7 mouse cellular contexts compared by ENCODE assay signal in genomic region chr4:95105926-95106622, GRCm38 (mm10). TPM values are rescaled to one million over a fixed set of nuclear protein-coding genes. Genes with fewer than 3 reads are reported as not detected.
DNase-seq lines count a peak whose midpoint lies in the region; ATAC-seq and TF ChIP-seq lines count a peak whose summit lies in the region.

No protein-coding gene starts in this region.

- ATAC-seq in heart, embryonic 15.5 days (replicated peaks; ENCODE audit: insufficient number of reproducible peaks, insufficient read depth, low FRiP score, low read depth): peak; percentile 64; the same call in 1 of the 2 replicates
- 0 out of 2 replicates have a peak, but pooled peaks have one; percentile 21 for ATAC-seq in midbrain, embryonic 14.5 days (ENCODE audit: low FRiP score, low TSS enrichment)

- H3K4me2 ChIP-seq in heart, embryonic 15.5 days: peak overlapping the region; percentile 39
- H3K4me2 ChIP-seq in midbrain, embryonic 14.5 days (ENCODE audit: low read length): peak overlapping the region; percentile 26

- peaks cover 7% of the 10 kb centered on the region for H3K79me2 ChIP-seq in C2C12 (ENCODE audit: control insufficient read depth, insufficient read depth)

- peaks cover 30% of the 10 kb centered on the region for H3K4me1 ChIP-seq in E14TG2a.4 (replicated peaks; ENCODE audit: low read depth, low read length)
- peaks cover 39% of the 10 kb centered on the region for H3K4me1 ChIP-seq in embryonic facial prominence, embryonic 10.5 days
- peaks cover 21% of the 10 kb centered on the region for H3K4me1 ChIP-seq in heart, embryonic 15.5 days (replicated peaks)
- 0 out of 2 replicates have a peak, but pooled peaks cover 6% of the 10 kb centered on the region for H3K4me1 ChIP-seq in midbrain, embryonic 14.5 days (ENCODE audit: control insufficient read depth, insufficient read depth, low read length)

- H3K9ac ChIP-seq in heart, embryonic 15.5 days: no peak overlapping the region
- peak overlapping the region; percentile 2; the same call in 1 of the 2 replicates for H3K9ac ChIP-seq in midbrain, embryonic 14.5 days (replicated peaks; ENCODE audit: low read length)

- H3K27ac ChIP-seq in embryonic facial prominence, embryonic 10.5 days (replicated peaks): peak overlapping the region; percentile 83
- peak overlapping the region; percentile 57 for H3K27ac ChIP-seq in heart, embryonic 15.5 days
- H3K27ac ChIP-seq in midbrain, embryonic 14.5 days (replicated peaks; ENCODE audit: low read depth, low read length): no peak overlapping the region

- H3ac ChIP-seq in C2C12 (ENCODE audit: control insufficient read depth, insufficient read length, low read depth): peak overlapping the region; percentile 55

- peaks cover 16% of the 10 kb centered on the region for H3K9me3 ChIP-seq in E14TG2a.4 (ENCODE audit: low read length)
- H3K9me3 ChIP-seq in embryonic facial prominence, embryonic 10.5 days: 0 out of 2 replicates have a peak, but pooled peaks cover 8% of the 10 kb centered on the region
- no peaks in the 10 kb centered on the region for H3K9me3 ChIP-seq in heart, embryonic 15.5 days (replicated peaks)
- H3K9me3 ChIP-seq in midbrain, embryonic 14.5 days (ENCODE audit: control insufficient read depth, low read length): no peaks in the 10 kb centered on the region

- no peak for TF ChIP-seq CTCF in C2C12 (IDR thresholded peaks at IDR 0.05; ENCODE audit: control insufficient read depth, insufficient read depth, insufficient read length)
- TF ChIP-seq CTCF in E14TG2a.4 (conservative IDR thresholded peaks at IDR 0.05; ENCODE audit: low read length): no peak

- H3K79me3 ChIP-seq in C2C12 (ENCODE audit: low read depth): peaks cover 5% of the 10 kb centered on the region

- 31% methylated on average over 16 of the region's 16 CpGs for WGBS in embryonic facial prominence, embryonic 10.5 days
- WGBS in heart, embryonic 15.5 days: 33% methylated on average over 16 of the region's 16 CpGs
- 35% methylated on average over 16 of the region's 16 CpGs for whole genome bisulfite sequencing in midbrain, embryonic 14.5 days

- H3K27me3 ChIP-seq in C2C12 (ENCODE audit: control insufficient read depth, insufficient read depth, insufficient read length): no peaks in the 10 kb centered on the region
- peaks cover 3% of the 10 kb centered on the region for H3K27me3 ChIP-seq in E14TG2a.4 (ENCODE audit: insufficient read depth, low read length)
- no peaks in the 10 kb centered on the region for H3K27me3 ChIP-seq in embryonic facial prominence, embryonic 10.5 days (replicated peaks; ENCODE audit: low read depth, poor library complexity, severe bottlenecking)
- no peaks in the 10 kb centered on the region for H3K27me3 ChIP-seq in heart, embryonic 15.5 days
- H3K27me3 ChIP-seq in midbrain, embryonic 14.5 days (ENCODE audit: control insufficient read depth, insufficient read depth, low read length): no peaks in the 10 kb centered on the region

- H3K4me3 ChIP-seq in C2C12 (ENCODE audit: insufficient read depth, poor library complexity, severe bottlenecking): no peak overlapping the region
- peak overlapping the region; percentile 59 for H3K4me3 ChIP-seq in E14TG2a.4 (replicated peaks; ENCODE audit: low read length)
- H3K4me3 ChIP-seq in embryonic facial prominence, embryonic 10.5 days: peak overlapping the region; percentile 34
- H3K4me3 ChIP-seq in heart, embryonic 15.5 days: no peak overlapping the region
- no peak overlapping the region for H3K4me3 ChIP-seq in midbrain, embryonic 14.5 days (replicated peaks; ENCODE audit: low read depth, low read length)

- H3K36me3 ChIP-seq in C2C12 (ENCODE audit: control insufficient read depth, insufficient read depth) (peaks cover 33% of the 10 kb centered on the region), E14TG2a.4 (ENCODE audit: insufficient read depth, low read length) (no peaks in the 10 kb centered on the region)
- no peaks in the 10 kb centered on the region; the same call in 1 of the 2 replicates for H3K36me3 ChIP-seq in embryonic facial prominence, embryonic 10.5 days (replicated peaks)
- H3K36me3 ChIP-seq in heart, embryonic 15.5 days: no peaks in the 10 kb centered on the region
- H3K36me3 ChIP-seq in midbrain, embryonic 14.5 days (ENCODE audit: control insufficient read depth, insufficient read depth, low read length): no peaks in the 10 kb centered on the region

- peak; percentile 49 for DNase-seq in embryonic facial prominence, embryonic 10.5 days (ENCODE audit: low spot score)
- peak; percentile 36 to 62 for DNase-seq in kidney, postnatal 36 days
- no peak for DNase-seq in midbrain, embryonic 14.5 days
- DNase-seq in testis, postnatal 10 days (ENCODE audit: low spot score): no peak

TF ChIP-seq in C2C12, 6 proteins besides CTCF, POLR2A, EP300 and RAD21:
- TF ChIP-seq MYOD1 (IDR thresholded peaks at IDR 0.05; ENCODE audit: control insufficient read depth, insufficient read length, low read depth) (peak; percentile 47), MYOG (IDR thresholded peaks at IDR 0.05; ENCODE audit: control insufficient read depth, extremely low read depth, insufficient read length) (no peak), MAX (IDR thresholded peaks at IDR 0.05) (peak; percentile 38), FOSL1 (IDR thresholded peaks at IDR 0.05; ENCODE audit: insufficient read depth, low read length, poor library complexity, severe bottlenecking) (peak; percentile 16), CEBPB (IDR thresholded peaks at IDR 0.05; ENCODE audit: low read depth) (no peak), USF1 (IDR thresholded peaks at IDR 0.05; ENCODE audit: low read depth) (no peak)

RNA-seq across cellular contexts. Expression of gene Jun, which starts 54.1 kb away (rescaled TPM):
- 71.4 TPM for polyA plus RNA-seq in C2C12 (2012; fragmentation: generic; extraction: Trizol)
- 69.8 and 78.0 TPM in 2 replicates for polyA plus RNA-seq in embryonic facial prominence, embryonic 10.5 days (2016; fragmentation: Nextera tagmentation; extraction: Ambion mirVana)
- 70.7 and 75.5 TPM in 2 replicates for polyA plus RNA-seq in heart, embryonic 15.5 days (2015; fragmentation: Nextera tagmentation; extraction: Ambion mirVana)
- 23.5 and 29.8 TPM in 2 replicates for polyA plus RNA-seq in midbrain, embryonic 14.5 days (2014; fragmentation: Nextera tagmentation; extraction: Ambion mirVana)

Comparison
In these comparisons a context has a peak if more than half of its experiments do, and no peak if none do; other contexts are left out.
1. H3K4me3 ChIP-seq: peak in E14TG2a.4 (single experiment) and embryonic facial prominence, embryonic 10.5 days (single experiment); none in C2C12 (single experiment), heart, embryonic 15.5 days (single experiment) and midbrain, embryonic 14.5 days (single experiment).
2. DNase-seq: peak in embryonic facial prominence, embryonic 10.5 days (single experiment) and kidney, postnatal 36 days (2 of 2); none in midbrain, embryonic 14.5 days (single experiment) and testis, postnatal 10 days (single experiment).